Mouse (Mus musculus): ENCODE measurements around the gene Mapkap1. TPM values are rescaled to one million over a fixed set of nuclear protein-coding genes. Genes with fewer than 3 reads are reported as not detected.

The Mapkap1 gene
- polyA plus RNA-seq, 1 experiment from 2014 or later: 108 TPM

DNA sequence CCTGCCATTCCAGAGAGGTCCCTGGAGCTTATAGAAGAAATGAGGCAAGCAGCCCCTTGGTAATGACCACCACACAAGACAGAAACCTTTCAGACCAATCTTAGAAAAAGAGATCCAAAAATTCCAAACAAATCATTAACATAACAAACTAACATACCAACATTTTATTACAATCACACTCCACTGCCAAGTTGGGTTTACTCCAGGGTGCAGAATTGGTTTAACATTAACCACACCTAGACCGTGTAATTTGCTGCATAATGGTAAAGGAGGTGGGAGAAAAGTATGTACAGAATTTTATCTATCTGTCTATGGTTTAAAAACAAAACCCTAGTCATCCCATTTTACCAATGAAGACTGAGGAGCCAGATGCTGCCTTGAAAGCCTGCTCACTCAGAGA is 160.0 kb downstream of the Mapkap1 start:
- Histone ChIP-seq H3K36me3 (ENCODE audit: control insufficient read depth, insufficient read depth, low read length) (no peaks in the 10 kb centered on the region), H3K4me2 (ENCODE audit: low read depth) (no peak overlapping the region), H3K27me3 (ENCODE audit: control insufficient read depth, insufficient read depth, low read length) (no peaks in the 10 kb centered on the region; the same call in 1 of the 2 replicates), H3K4me1 (ENCODE audit: control insufficient read depth, insufficient read depth, low read length) (peaks cover 22% of the 10 kb centered on the region), H3K9me3 (ENCODE audit: control insufficient read depth, low read length) (no peaks in the 10 kb centered on the region), H3K27ac (ENCODE audit: low read depth, low read length) (no peak overlapping the region), H3K4me3 (ENCODE audit: low read depth, low read length) (no peak overlapping the region), H3K9ac (ENCODE audit: low read length) (no peak overlapping the region)
- DNase-seq (ENCODE audit: low spot score): no peak
- 93% methylated on average over 1 of the region's 1 CpGs for WGBS
- no peak for ATAC-seq (ENCODE audit: insufficient read depth, low FRiP score, low TSS enrichment)

- no peak for ATAC-seq (ENCODE audit: insufficient read depth, low FRiP score, low TSS enrichment)
- peaks cover 2% of the 10 kb centered on the region; the same call in 1 of the 2 replicates for H3K27me3 ChIP-seq (ENCODE audit: control insufficient read depth, insufficient read depth, low read length)
- 87% methylated on average over 5 of the region's 5 CpGs for WGBS
Observed at GRCm38 (mm10) chr2:34569131-34569530, 162.6 kb downstream of the Mapkap1 start.

GRCm38 (mm10) chr2:34570378-34570777 is 163.8 kb downstream of the Mapkap1 start:
- Histone ChIP-seq H3K9ac (ENCODE audit: low read length) (0 out of 2 replicates have a peak overlapping the region, but pooled peaks have one; percentile 3), H3K4me3 (ENCODE audit: low read depth, low read length) (no peak overlapping the region), H3K36me3 (ENCODE audit: control insufficient read depth, insufficient read depth, low read length) (no peaks in the 10 kb centered on the region), H3K27me3 (ENCODE audit: control insufficient read depth, insufficient read depth, low read length) (peaks cover 2% of the 10 kb centered on the region; the same call in 1 of the 2 replicates), H3K4me2 (ENCODE audit: low read depth) (no peak overlapping the region), H3K27ac (ENCODE audit: low read depth, low read length) (no peak overlapping the region), H3K4me1 (ENCODE audit: control insufficient read depth, insufficient read depth, low read length) (peaks cover 33% of the 10 kb centered on the region), H3K9me3 (ENCODE audit: control insufficient read depth, low read length) (no peaks in the 10 kb centered on the region)
- ATAC-seq (ENCODE audit: insufficient read depth, low FRiP score, low TSS enrichment) (no peak), DNase-seq (ENCODE audit: low spot score) (peak; percentile 41)
- 4% methylated on average over 6 of the region's 6 CpGs for WGBS

More at GRCm38 (mm10) chr2:34569131-34569530, 162.6 kb downstream of the Mapkap1 start:
- peaks cover 32% of the 10 kb centered on the region for H3K4me1 ChIP-seq (ENCODE audit: control insufficient read depth, insufficient read depth, low read length)
- no peak for DNase-seq (ENCODE audit: low spot score)
- H3K27ac ChIP-seq (ENCODE audit: low read depth, low read length): no peak overlapping the region
- H3K36me3 ChIP-seq (ENCODE audit: control insufficient read depth, insufficient read depth, low read length): no peaks in the 10 kb centered on the region
- H3K9ac ChIP-seq (ENCODE audit: low read length): no peak overlapping the region
- H3K9me3 ChIP-seq (ENCODE audit: control insufficient read depth, low read length): no peaks in the 10 kb centered on the region
- H3K4me2 ChIP-seq (ENCODE audit: low read depth): no peak overlapping the region
- H3K4me3 ChIP-seq (ENCODE audit: low read depth, low read length): no peak overlapping the region

DNA sequence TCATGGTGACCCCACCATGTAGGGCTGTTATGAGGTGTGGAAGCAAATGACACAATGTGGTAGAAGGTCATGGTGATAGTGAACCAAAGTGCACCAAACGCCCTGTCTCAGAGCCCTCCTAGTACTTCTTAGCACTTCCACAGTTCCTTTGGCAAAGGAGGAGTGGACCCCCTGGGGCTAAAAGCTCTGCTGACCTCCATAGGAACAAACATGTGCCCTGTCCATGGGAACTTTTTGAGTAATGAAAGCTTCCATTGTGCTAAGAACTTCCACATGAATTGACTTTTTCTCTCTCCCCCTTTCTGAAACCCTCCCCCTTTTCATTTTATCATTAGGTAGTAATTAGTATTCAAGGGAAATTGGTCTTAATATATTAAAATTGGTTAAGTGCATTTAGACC is 164.5 kb downstream of the Mapkap1 start:
- WGBS: 0% methylated on average over 1 of the region's 1 CpGs
- H3K9me3 ChIP-seq (ENCODE audit: control insufficient read depth, low read length): no peaks in the 10 kb centered on the region
- no peak overlapping the region for H3K4me2 ChIP-seq (ENCODE audit: low read depth)
- no peak overlapping the region for H3K4me3 ChIP-seq (ENCODE audit: low read depth, low read length)
- H3K9ac ChIP-seq (ENCODE audit: low read length): no peak overlapping the region
- peaks cover 2% of the 10 kb centered on the region; the same call in 1 of the 2 replicates for H3K27me3 ChIP-seq (ENCODE audit: control insufficient read depth, insufficient read depth, low read length)
- ATAC-seq (ENCODE audit: insufficient read depth, low FRiP score, low TSS enrichment) (no peak), DNase-seq (ENCODE audit: low spot score) (no peak)
- H3K36me3 ChIP-seq (ENCODE audit: control insufficient read depth, insufficient read depth, low read length): no peaks in the 10 kb centered on the region
- H3K27ac ChIP-seq (ENCODE audit: low read depth, low read length): no peak overlapping the region
- peaks cover 33% of the 10 kb centered on the region for H3K4me1 ChIP-seq (ENCODE audit: control insufficient read depth, insufficient read depth, low read length)

DNA sequence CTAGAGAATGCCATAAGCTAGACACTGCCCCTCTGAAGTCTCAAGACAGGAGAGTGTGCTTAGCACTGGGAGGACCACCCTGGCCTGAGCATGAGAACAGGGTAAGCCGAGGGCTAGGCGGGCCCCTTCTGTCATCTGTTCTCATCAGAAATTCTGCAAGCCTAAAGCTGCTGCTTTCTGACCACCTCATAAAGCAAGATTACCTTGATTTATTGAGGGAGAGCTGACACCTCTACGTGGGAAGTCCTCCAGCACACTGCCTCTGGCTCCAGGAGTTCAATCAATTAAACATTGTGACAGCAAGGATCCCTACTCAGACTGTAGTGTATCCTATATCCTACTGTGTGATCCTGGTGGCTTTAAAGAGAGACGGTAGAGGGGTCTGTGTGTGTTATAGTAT is 166.5 kb downstream of the Mapkap1 start:
- Histone ChIP-seq H3K4me1 (ENCODE audit: control insufficient read depth, insufficient read depth, low read length) (peaks cover 40% of the 10 kb centered on the region), H3K27ac (ENCODE audit: low read depth, low read length) (no peak overlapping the region), H3K9me3 (ENCODE audit: control insufficient read depth, low read length) (no peaks in the 10 kb centered on the region), H3K27me3 (ENCODE audit: control insufficient read depth, insufficient read depth, low read length) (peaks cover 2% of the 10 kb centered on the region; the same call in 1 of the 2 replicates), H3K4me2 (ENCODE audit: low read depth) (no peak overlapping the region), H3K4me3 (ENCODE audit: low read depth, low read length) (no peak overlapping the region), H3K9ac (ENCODE audit: low read length) (no peak overlapping the region), H3K36me3 (ENCODE audit: control insufficient read depth, insufficient read depth, low read length) (no peaks in the 10 kb centered on the region)
- 8% methylated on average over 4 of the region's 4 CpGs for WGBS
- DNase-seq (ENCODE audit: low spot score) (peak; percentile 42), ATAC-seq (ENCODE audit: insufficient read depth, low FRiP score, low TSS enrichment) (no peak)

DNA sequence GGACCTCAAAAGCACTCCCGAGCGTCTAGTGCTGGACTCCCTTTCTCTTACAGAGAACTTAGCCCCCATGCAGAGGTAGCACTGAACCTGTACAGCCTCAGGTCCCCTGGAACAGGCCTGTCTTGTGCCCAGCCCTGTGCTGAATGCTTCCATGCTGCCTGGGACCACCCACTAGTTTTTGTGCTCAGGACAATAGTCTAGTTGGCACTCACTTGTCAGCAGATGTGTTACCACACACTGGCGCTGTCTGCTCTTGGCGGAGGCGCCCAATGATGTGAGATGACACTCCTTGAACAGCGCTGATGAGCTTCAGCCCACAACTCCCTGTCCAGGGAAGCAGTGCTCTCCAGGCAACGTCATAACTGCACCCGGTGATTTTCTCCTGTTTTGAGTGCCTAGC is 182.0 kb downstream of the Mapkap1 start:
- Histone ChIP-seq H3K9ac (ENCODE audit: low read length) (no peak overlapping the region), H3K4me1 (ENCODE audit: control insufficient read depth, insufficient read depth, low read length) (no peaks in the 10 kb centered on the region), H3K9me3 (ENCODE audit: control insufficient read depth, low read length) (no peaks in the 10 kb centered on the region), H3K36me3 (ENCODE audit: control insufficient read depth, insufficient read depth, low read length) (0 out of 2 replicates have a peak, but pooled peaks cover 4% of the 10 kb centered on the region), H3K27ac (ENCODE audit: low read depth, low read length) (no peak overlapping the region), H3K27me3 (ENCODE audit: control insufficient read depth, insufficient read depth, low read length) (no peaks in the 10 kb centered on the region), H3K4me2 (ENCODE audit: low read depth) (no peak overlapping the region), H3K4me3 (ENCODE audit: low read depth, low read length) (no peak overlapping the region)
- DNase-seq (ENCODE audit: low spot score) (no peak), ATAC-seq (ENCODE audit: insufficient read depth, low FRiP score, low TSS enrichment) (no peak)
- 83% methylated on average over 8 of the region's 8 CpGs for WGBS

- no peak overlapping the region for H3K9ac ChIP-seq (ENCODE audit: low read length)
- H3K27me3 ChIP-seq (ENCODE audit: control insufficient read depth, insufficient read depth, low read length): no peaks in the 10 kb centered on the region
- no peaks in the 10 kb centered on the region for H3K9me3 ChIP-seq (ENCODE audit: control insufficient read depth, low read length)
- no peaks in the 10 kb centered on the region for H3K4me1 ChIP-seq (ENCODE audit: control insufficient read depth, insufficient read depth, low read length)
- H3K4me2 ChIP-seq (ENCODE audit: low read depth): no peak overlapping the region
- no peak for DNase-seq (ENCODE audit: low spot score)
- no peak overlapping the region for H3K27ac ChIP-seq (ENCODE audit: low read depth, low read length)
- no peak overlapping the region for H3K4me3 ChIP-seq (ENCODE audit: low read depth, low read length)
- no peak for ATAC-seq (ENCODE audit: insufficient read depth, low FRiP score, low TSS enrichment)
- no peaks in the 10 kb centered on the region for H3K36me3 ChIP-seq (ENCODE audit: control insufficient read depth, insufficient read depth, low read length)
- 75% methylated on average over 16 of the region's 16 CpGs for WGBS
Observed at GRCm38 (mm10) chr2:34591721-34592360, 185.3 kb downstream of the Mapkap1 start.

GRCm38 (mm10) chr2:34592361-34592960 is 185.9 kb downstream of the Mapkap1 start:
- H3K36me3 ChIP-seq (ENCODE audit: control insufficient read depth, insufficient read depth, low read length): no peaks in the 10 kb centered on the region
- no peak overlapping the region for H3K4me2 ChIP-seq (ENCODE audit: low read depth)
- ATAC-seq (ENCODE audit: insufficient read depth, low FRiP score, low TSS enrichment) (no peak), DNase-seq (ENCODE audit: low spot score) (no peak)
- no peak overlapping the region for H3K4me3 ChIP-seq (ENCODE audit: low read depth, low read length)
- H3K4me1 ChIP-seq (ENCODE audit: control insufficient read depth, insufficient read depth, low read length): no peaks in the 10 kb centered on the region
- WGBS: 65% methylated on average over 8 of the region's 8 CpGs
- H3K9me3 ChIP-seq (ENCODE audit: control insufficient read depth, low read length): no peaks in the 10 kb centered on the region
- H3K27ac ChIP-seq (ENCODE audit: low read depth, low read length): no peak overlapping the region
- H3K27me3 ChIP-seq (ENCODE audit: control insufficient read depth, insufficient read depth, low read length): no peaks in the 10 kb centered on the region
- no peak overlapping the region for H3K9ac ChIP-seq (ENCODE audit: low read length)

DNA sequence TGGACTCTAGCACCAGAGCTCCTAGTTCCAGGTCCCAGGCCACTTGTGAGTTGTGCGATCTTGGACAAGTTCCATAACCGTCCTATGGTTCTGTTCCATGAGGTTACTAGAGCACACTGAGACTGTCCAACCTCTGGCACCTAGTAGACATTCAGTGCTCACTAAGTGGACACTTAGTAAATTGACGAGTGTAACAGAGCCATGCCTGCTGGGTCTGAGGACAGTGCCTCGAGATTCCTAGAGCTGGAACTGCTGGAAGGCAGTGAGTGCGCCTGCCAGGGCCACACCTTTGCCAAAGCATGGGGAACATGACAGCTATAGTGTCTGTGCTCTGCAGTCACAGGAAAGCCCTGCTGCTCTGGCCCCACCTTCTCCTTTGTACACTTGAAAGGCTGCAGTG is 187.4 kb downstream of the Mapkap1 start:
- DNase-seq (ENCODE audit: low spot score) (no peak), ATAC-seq (ENCODE audit: insufficient read depth, low FRiP score, low TSS enrichment) (no peak)
- H3K4me2 ChIP-seq (ENCODE audit: low read depth): no peak overlapping the region
- H3K4me1 ChIP-seq (ENCODE audit: control insufficient read depth, insufficient read depth, low read length): no peaks in the 10 kb centered on the region
- no peaks in the 10 kb centered on the region for H3K9me3 ChIP-seq (ENCODE audit: control insufficient read depth, low read length)
- WGBS: 81% methylated on average over 5 of the region's 5 CpGs
- H3K36me3 ChIP-seq (ENCODE audit: control insufficient read depth, insufficient read depth, low read length): no peaks in the 10 kb centered on the region
- no peaks in the 10 kb centered on the region for H3K27me3 ChIP-seq (ENCODE audit: control insufficient read depth, insufficient read depth, low read length)
- H3K27ac ChIP-seq (ENCODE audit: low read depth, low read length): no peak overlapping the region
- H3K4me3 ChIP-seq (ENCODE audit: low read depth, low read length): no peak overlapping the region
- no peak overlapping the region for H3K9ac ChIP-seq (ENCODE audit: low read length)

All from neural tube, embryonic 11.5 days (tissue).